Mouse (Mus musculus) midbrain, embryonic 16.5 days (tissue): Measurements from ENCODE around the gene Pou2f2. TPM values are rescaled to one million over a fixed set of nuclear protein-coding genes. Genes with fewer than 3 reads are reported as not detected.

ENCODE experiments used
- ATAC-seq: fragments of 200-750 bp; cut with Nextera tagmentation; 2 replicates; pipeline ENCODE4 v1.8.0; 2017; ENCODE audit warnings: moderate TSS enrichment
- H3K27ac ChIP-seq: fragments of 300-500 bp; sonication (generic); 2 replicates; pipeline ENCODE4 v1.5.1; 2014; ENCODE audit warnings: mild to moderate bottlenecking, low read length, mixed read lengths
- H3K27me3 ChIP-seq: fragments of 300-500 bp; sonication (generic); 2 replicates; pipeline ENCODE4 v1.6.1; 2014; ENCODE audit warnings: low read depth, low read length, mixed read lengths; ENCODE audit not compliant: control insufficient read depth, insufficient read depth
- H3K36me3 ChIP-seq: fragments of 300-500 bp; sonication (generic); 2 replicates; pipeline ENCODE4 v1.6.1; 2014; ENCODE audit warnings: mild to moderate bottlenecking, low read length, moderate library complexity, mixed read lengths; ENCODE audit not compliant: control insufficient read depth, insufficient read depth
- H3K4me1 ChIP-seq: fragments of 300-500 bp; sonication (generic); 2 replicates; pipeline ENCODE4 v1.6.1; 2014; ENCODE audit warnings: mild to moderate bottlenecking, low read length, mixed read lengths; ENCODE audit not compliant: control insufficient read depth, insufficient read depth
- H3K4me2 ChIP-seq: fragments of 300-500 bp; sonication (generic); 2 replicates; pipeline ENCODE4 v1.6.1; 2014; ENCODE audit warnings: mild to moderate bottlenecking, low read length, mixed read lengths
- H3K4me3 ChIP-seq: fragments of 300-500 bp; sonication (generic); 2 replicates; pipeline ENCODE4 v1.5.1; 2014; ENCODE audit warnings: low read depth, mild to moderate bottlenecking, low read length, moderate library complexity, mixed read lengths
- H3K9ac ChIP-seq: fragments of 300-500 bp; sonication (generic); 2 replicates; pipeline ENCODE4 v1.6.1; 2014; ENCODE audit warnings: low read depth, low read length, mixed read lengths
- H3K9me3 ChIP-seq: fragments of 300-500 bp; sonication (generic); replicated peaks from 2 replicates; pipeline ENCODE4 v1.6.1; 2014; ENCODE audit warnings: mild to moderate bottlenecking, low read length, mixed read lengths; ENCODE audit not compliant: control insufficient read depth, poor library complexity, severe bottlenecking
- WGBS: fragments of 180-500 bp; shearing (Covaris S2); extraction: QIAGEN DNeasy Blood & Tissue Kit; methylation state at CpG from one replicate; pipeline ENCODE4 v1.1.7; 2014; 5-methylcytosine and 5-hydroxymethylcytosine counted together
- polyA plus RNA-seq: library from polyadenylated mRNA; unstranded; fragments of >200 nt; fragmentation: Nextera tagmentation; extraction: Ambion mirVana; gene quantifications from 2 replicates; pipeline ENCODE4 v1.2.1, GENCODE M21; 2015

The Pou2f2 gene
- polyA plus RNA-seq: 42.9 and 56.4 TPM in 2 replicates

DNA sequence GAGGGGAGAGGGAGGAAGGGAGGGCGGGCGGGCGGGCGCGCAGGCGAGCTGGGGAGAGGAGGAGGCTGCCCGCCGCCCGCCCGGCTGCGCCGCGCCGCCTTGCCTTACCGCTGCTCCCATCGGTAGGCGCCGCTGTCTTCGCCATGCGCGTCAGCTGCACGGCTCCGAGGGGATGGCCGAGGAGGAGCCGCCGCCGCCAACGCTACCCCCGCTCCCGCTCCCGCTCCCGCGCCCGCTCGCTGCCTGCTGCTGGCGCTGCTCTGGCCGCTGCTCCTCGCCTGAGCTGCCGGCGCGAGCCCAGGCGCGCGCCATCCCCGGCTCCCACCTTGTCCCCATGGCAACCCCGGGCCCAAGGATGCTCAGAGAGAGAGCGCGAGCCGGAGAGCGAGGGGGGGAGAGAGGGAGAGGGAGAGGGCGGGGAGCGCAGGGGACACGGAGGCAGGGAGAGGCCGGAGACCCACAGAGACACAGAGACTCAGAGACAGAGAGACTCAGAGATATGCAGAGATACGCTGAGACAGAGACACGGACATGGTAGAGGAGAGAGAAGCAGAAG is at the start of gene Pou2f2:
Pou2f2 (minus strand) TSS at position 121 of the 556 bp plus-strand sequence.
- peak within 1 kb of the TSS; percentile 68 for H3K4me3 ChIP-seq
- ATAC-seq: peak; percentile 93
- no peaks in the 10 kb centered on the region; the same call in 1 of the 2 replicates for H3K27me3 ChIP-seq
- H3K9me3 ChIP-seq: no peaks in the 10 kb centered on the region
- no peaks in the 10 kb centered on the region for H3K36me3 ChIP-seq
- peaks cover 38% of the 10 kb centered on the region for H3K4me1 ChIP-seq
- peak within 1 kb of the TSS; percentile 100 for H3K27ac ChIP-seq
- 1% methylated on average over 36 of the region's 56 CpGs for WGBS
- peak within 1 kb of the TSS; percentile 92 for H3K4me2 ChIP-seq
- peak within 1 kb of the TSS; percentile 92 for H3K9ac ChIP-seq

DNA sequence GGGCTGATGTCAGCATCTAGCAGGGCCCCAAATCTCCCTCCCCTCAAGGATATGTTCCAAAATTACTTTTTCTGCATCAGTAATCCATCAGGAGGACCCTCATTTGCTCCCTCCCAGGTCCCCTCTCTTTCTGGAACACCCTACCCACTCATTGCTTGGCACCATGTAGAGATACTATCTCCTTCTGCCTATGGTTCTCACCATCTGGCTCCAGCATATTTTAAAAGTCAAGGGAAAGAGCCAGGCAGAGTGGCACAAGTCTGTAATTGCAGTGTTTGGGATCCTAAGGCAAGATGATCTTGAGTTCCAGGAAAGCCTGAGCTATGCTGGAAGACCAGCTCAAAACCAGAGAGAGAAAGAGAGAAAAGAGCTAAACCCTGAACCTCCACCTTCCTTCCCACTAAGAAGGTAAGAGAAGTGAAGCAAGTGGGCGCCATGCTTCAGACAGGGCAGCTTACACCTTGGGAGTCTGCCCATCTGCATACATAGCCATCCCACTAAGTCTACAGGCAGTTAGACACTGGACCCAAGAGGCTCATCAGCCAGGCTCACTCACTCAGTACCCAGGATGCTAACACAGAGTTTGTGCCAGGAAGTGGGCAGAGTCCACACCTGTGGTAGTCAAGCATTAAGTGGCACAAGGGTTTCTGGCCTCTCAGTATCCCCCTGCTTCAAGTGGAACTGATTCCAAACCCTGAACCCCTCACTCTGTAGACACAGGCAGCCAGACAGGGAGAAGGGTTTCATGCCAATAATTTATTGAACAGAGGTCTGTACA is 48.2 kb upstream of the Pou2f2 start:
- WGBS: 100% methylated on average over 1 of the region's 1 CpGs
- peaks cover 49% of the 10 kb centered on the region for H3K36me3 ChIP-seq
- no peaks in the 10 kb centered on the region for H3K27me3 ChIP-seq
- H3K4me1 ChIP-seq: no peaks in the 10 kb centered on the region
- ATAC-seq: no peak
- H3K27ac ChIP-seq: no peak overlapping the region
- H3K4me2 ChIP-seq: no peak overlapping the region
- H3K9ac ChIP-seq: no peak overlapping the region
- no peak overlapping the region for H3K4me3 ChIP-seq
- H3K9me3 ChIP-seq: no peaks in the 10 kb centered on the region

DNA sequence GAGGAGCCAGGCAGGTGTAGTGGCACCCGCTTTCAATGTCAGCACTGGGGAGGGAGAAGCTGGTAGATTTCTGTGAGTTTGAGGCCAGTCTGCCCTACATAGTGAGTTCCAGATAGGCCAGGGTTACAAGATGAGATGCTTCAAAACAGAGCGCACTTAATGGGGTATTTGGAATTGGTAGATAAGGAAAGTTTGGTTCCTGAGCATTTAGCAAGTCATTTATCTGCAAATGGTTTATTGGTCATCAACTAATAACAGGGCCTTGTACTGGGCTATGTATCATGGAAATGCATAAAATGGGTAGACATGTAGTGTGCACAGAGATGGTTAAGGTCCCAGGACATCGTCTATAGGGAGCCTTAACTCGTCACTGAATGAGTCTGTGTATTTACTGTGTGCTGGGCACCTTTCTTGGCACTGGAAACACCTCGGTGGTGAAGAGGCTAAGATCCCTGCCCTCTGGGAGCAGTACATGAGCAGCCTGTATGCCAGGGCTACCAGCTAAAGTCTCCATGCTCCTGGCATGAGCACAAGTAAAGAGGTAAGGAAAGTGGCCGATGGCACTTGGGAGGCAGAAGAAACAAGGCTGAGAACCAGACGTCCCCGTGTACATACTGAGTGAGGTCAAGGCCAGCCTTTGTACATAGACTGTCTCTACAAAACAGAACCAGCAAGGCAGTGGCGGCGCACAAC is 42.9 kb upstream of the Pou2f2 start:
- H3K4me2 ChIP-seq: peak overlapping the region; percentile 97; the same call in 1 of the 2 replicates
- H3K9me3 ChIP-seq: no peaks in the 10 kb centered on the region
- peak overlapping the region; percentile 74 for H3K9ac ChIP-seq
- H3K27ac ChIP-seq: no peak overlapping the region
- ATAC-seq: no peak
- WGBS: 86% methylated on average over 10 of the region's 10 CpGs
- no peaks in the 10 kb centered on the region for H3K27me3 ChIP-seq
- H3K36me3 ChIP-seq: peaks cover 23% of the 10 kb centered on the region
- H3K4me3 ChIP-seq: no peak overlapping the region
- H3K4me1 ChIP-seq: peaks cover 30% of the 10 kb centered on the region

DNA sequence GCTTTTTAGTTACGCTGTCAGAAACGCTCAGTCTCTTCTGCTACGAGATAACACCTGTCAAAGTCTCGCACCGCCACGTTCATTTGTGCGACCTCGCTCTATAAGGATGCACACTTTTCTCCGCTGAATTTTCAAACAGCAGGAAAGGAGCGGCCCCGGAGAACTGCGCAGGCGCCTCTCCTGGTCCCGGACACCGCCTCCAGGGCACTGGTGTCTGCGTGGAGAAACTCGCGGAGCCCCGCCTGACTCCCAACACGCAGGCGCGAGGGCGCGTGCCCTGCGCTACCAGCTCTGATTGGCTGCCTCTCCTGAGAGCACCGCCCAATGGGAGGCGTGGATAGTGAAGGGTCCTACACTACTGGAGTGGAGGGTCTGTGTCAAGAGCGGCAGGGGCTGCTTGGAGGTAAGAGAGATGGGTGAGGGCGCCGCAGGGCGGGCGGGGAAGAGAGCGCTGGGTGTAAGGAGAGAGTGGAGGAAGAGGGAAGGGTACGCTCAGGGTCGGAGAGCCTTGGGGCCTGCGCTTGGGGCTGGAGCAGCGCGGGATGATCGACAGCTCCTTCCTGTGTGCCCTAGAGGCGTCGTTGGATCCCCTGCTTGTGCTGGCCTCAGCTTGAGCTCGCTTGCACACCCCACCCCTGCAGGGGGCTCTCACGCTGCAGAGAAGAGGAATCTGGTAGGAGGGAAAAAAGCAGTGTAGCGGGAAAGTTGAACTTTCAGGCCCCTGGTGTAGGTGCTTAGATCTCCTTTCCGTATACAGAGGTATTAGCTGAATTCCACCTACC is 41.8 kb upstream of the Pou2f2 start, which contains the start of gene Zfp526:
Zfp526 (plus strand) TSS at position 324 of the 782 bp plus-strand sequence.
- H3K9me3 ChIP-seq: no peaks in the 10 kb centered on the region

DNA sequence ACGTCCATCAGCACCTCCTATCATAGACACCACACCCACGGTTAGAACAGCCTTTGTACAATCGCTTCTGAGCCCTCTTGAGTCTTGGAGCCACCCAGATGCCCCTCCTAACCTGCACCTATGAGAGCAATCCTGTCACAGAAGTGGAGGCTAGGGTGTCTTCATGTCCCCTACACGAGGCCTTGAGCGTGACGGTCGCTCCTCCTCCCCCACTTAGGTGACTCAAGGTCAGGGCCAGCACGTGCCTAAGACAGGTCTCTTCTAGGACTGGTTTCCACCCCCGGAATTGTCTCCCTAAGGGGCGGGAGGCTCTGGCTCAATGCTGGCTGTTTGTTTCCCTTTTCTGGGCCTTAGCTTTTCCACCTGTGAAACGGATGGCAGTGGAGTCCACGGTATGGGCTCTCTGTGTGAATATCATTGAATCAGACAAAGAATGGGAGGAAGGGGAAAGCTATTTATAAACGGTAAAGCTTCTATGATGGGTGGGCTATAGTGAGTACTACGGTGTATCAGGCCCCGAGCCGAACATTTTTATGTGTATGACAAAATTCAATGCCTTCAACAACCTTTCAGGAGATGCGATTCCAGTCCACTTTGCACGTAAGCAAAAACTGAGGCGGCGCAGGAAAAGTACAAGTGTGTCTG is 41.1 kb upstream of the Pou2f2 start, which contains the start of gene Dedd2:
Dedd2 (minus strand) TSS at position 159 of the 645 bp plus-strand sequence.
- H3K27ac ChIP-seq: peak within 1 kb of the TSS; percentile 85
- WGBS: 7% methylated on average over 20 of the region's 20 CpGs
- H3K4me3 ChIP-seq: peak within 1 kb of the TSS; percentile 70
- peak within 1 kb of the TSS; percentile 97 for H3K4me2 ChIP-seq
- H3K27me3 ChIP-seq: no peaks in the 10 kb centered on the region
- H3K9ac ChIP-seq: peak within 1 kb of the TSS; percentile 87
- H3K4me1 ChIP-seq: peaks cover 30% of the 10 kb centered on the region
- H3K36me3 ChIP-seq: peaks cover 9% of the 10 kb centered on the region
- no peak for ATAC-seq
- H3K9me3 ChIP-seq: no peaks in the 10 kb centered on the region

More for the DNA sequence above, 41.8 kb upstream of the Pou2f2 start, which contains the start of gene Zfp526:
- Histone ChIP-seq H3K9ac (peak within 1 kb of the TSS; percentile 74), H3K27me3 (no peaks in the 10 kb centered on the region), H3K36me3 (peaks cover 14% of the 10 kb centered on the region), H3K4me1 (peaks cover 30% of the 10 kb centered on the region), H3K4me3 (peak within 1 kb of the TSS; percentile 70), H3K4me2 (peak within 1 kb of the TSS; percentile 97), H3K27ac (peak within 1 kb of the TSS; percentile 85)
- ATAC-seq: peak; percentile 95
- under 1% methylated on average over 43 of the region's 45 CpGs for WGBS

DNA sequence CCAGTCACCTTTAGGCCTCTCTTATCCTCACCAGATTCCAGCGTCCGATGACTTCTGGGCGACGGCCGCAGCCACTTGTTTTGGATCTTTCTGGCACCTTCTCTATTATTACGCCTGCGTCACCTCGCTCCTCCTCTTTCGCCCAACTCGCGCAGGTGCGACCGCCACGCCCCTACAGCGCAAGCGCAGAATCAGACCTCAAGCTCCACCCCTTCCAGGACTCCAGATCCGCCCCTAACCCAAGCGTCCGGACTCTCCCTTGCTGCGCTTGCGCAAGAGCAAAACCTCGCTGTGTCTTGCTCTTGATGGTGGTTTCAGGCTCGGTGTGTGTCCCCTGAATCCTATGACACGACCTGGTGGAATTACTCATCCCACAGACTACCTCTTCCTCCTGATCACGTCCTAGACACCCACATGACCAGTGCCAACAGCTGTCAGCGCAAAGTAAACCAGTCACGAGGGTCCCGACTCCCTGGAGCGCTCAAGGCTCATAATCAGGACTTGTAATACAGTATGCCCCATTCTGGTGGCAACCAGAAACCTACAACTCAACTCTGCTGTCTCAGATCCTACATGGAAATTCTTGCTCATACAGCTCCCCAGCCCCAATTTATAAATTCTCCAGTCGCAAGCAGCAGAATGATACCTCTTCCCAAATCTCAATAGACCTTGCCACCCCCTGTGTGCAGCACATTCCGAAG is 40.4 kb upstream of the Pou2f2 start:
- Histone ChIP-seq H3K4me1 (peaks cover 30% of the 10 kb centered on the region), H3K4me2 (peak overlapping the region; percentile 97), H3K27me3 (no peaks in the 10 kb centered on the region), H3K9me3 (no peaks in the 10 kb centered on the region), H3K36me3 (peaks cover 10% of the 10 kb centered on the region), H3K27ac (peak overlapping the region; percentile 55; the same call in 1 of the 2 replicates), H3K4me3 (peak overlapping the region; percentile 64), H3K9ac (peak overlapping the region; percentile 87)
- WGBS: 3% methylated on average over 31 of the region's 31 CpGs
- ATAC-seq: peak; percentile 74

DNA sequence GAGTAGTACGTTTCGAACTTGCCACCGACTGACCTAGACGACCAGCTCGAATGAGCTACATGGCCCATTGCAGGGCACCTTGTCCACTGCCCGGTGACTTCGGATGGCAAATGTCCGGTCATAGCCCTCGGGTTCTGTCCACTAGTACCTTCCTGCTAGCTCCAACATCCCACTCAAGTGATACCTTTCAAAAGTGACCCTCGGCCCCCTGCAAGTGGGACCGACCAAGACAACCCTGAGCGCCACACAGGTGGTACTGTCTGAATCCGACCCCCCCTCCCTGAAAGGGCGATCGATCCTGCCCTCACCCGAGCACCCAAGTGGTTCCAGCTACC is 39.9 kb upstream of the Pou2f2 start:
- Histone ChIP-seq H3K9ac (peak overlapping the region; percentile 87), H3K27me3 (no peaks in the 10 kb centered on the region), H3K36me3 (peaks cover 8% of the 10 kb centered on the region; the same call in 1 of the 2 replicates), H3K4me2 (peak overlapping the region; percentile 97), H3K9me3 (no peaks in the 10 kb centered on the region), H3K4me1 (peaks cover 30% of the 10 kb centered on the region), H3K27ac (peak overlapping the region; percentile 55; the same call in 1 of the 2 replicates), H3K4me3 (peak overlapping the region; percentile 64)
- under 1% methylated on average over 16 of the region's 16 CpGs for WGBS
- peak; percentile 46 for ATAC-seq
